Mouse (Mus musculus) heart, postnatal 36 days (tissue): Measurements from ENCODE around the gene Cx3cl1. TPM values are rescaled to one million over a fixed set of nuclear protein-coding genes. Genes with fewer than 3 reads are reported as not detected.

Experiments used
- DNase-seq, 2 experiments: peaks; one replicate each; pipeline ENCODE4 v3.0.0; 2021 to 2022
- intact Hi-C: fragments of 180-260 bp; cut with DNase I; formaldehyde crosslinking; loops from one replicate; pipeline ENCODE4 v1.15.1; 2025
- total RNA-seq, 2 experiments: library from RNA; stranded (reverse); gene quantifications; 2 replicates each; pipeline ENCODE4 v1.2.3; 2021

The Cx3cl1 gene
- total RNA-seq, 2 experiments from 2014 or later, result 2.9 to 4.4 TPM

GRCm38 (mm10) chr8:94800278-94800968 is 28.6 kb downstream of the Cx3cl1 start:
- intact Hi-C loops, result no loop called here
- no peak for DNase-seq

- DNase-seq, result no peak
- intact Hi-C loops, result no loop called here
Measured at GRCm38 (mm10) chr8:94801293-94802095, 29.7 kb downstream of the Cx3cl1 start.

- no peak for DNase-seq
- intact Hi-C loops, result no loop called here
Measured at GRCm38 (mm10) chr8:94802375-94802774, 30.6 kb downstream of the Cx3cl1 start.

GRCm38 (mm10) chr8:94803551-94803950 is 31.7 kb downstream of the Cx3cl1 start:
- DNase-seq, result no peak
- intact Hi-C loops, result no loop called here

- intact Hi-C loops, result no loop called here
- DNase-seq, result no peak
Measured at GRCm38 (mm10) chr8:94804546-94805340, 32.9 kb downstream of the Cx3cl1 start.

- DNase-seq, result no peak
- intact Hi-C loops, result no loop called here
Measured at GRCm38 (mm10) chr8:94805811-94806210, 34.0 kb downstream of the Cx3cl1 start.

- DNase-seq, result no peak
- intact Hi-C loops, result no loop called here
Measured at GRCm38 (mm10) chr8:94807506-94807905, 35.7 kb downstream of the Cx3cl1 start.

- DNase-seq, result no peak
- intact Hi-C loops, result no loop called here
Measured at GRCm38 (mm10) chr8:94808372-94808771, 36.6 kb downstream of the Cx3cl1 start.

- intact Hi-C loops, result loop anchor here (5.0 kb wide), 1 partner anchor 278 kb away; the partner anchor contains the start of gene Cpne2
- DNase-seq, result no peak
Measured at GRCm38 (mm10) chr8:94810153-94810552, 38.3 kb downstream of the Cx3cl1 start, which contains the start of gene Ccl17. Gene Ccl17, plus strand, starts transcription at chr8:94810453.

- intact Hi-C loops, result loop anchor here (5.0 kb wide), 1 partner anchor 279 kb away; the partner anchor contains the start of gene Cpne2
- DNase-seq, result no peak
Measured at GRCm38 (mm10) chr8:94810855-94811254, 39.0 kb downstream of the Cx3cl1 start.

- intact Hi-C loops, result loop anchor here (1.0 to 5.0 kb wide), 4 partner anchors 27 to 279 kb away; partner anchors contain the start of gene Cpne2
- no peak for DNase-seq
Measured at GRCm38 (mm10) chr8:94811654-94812053, 39.8 kb downstream of the Cx3cl1 start.

GRCm38 (mm10) chr8:94812645-94813098 is 40.9 kb downstream of the Cx3cl1 start:
- peak; percentile 89 to 91 for DNase-seq
- intact Hi-C loops, result loop anchor here (1.0 to 5.0 kb wide), 4 partner anchors 28 to 280 kb away; partner anchors contain the start of gene Cpne2

GRCm38 (mm10) chr8:94814556-94814955 is 42.7 kb downstream of the Cx3cl1 start:
- no peak for DNase-seq
- intact Hi-C loops, result loop anchor here (2.0 to 5.0 kb wide), 2 partner anchors 94 to 282 kb away; partner anchors contain the start of gene Cpne2

- intact Hi-C loops, result no loop called here
- DNase-seq, result no peak
Measured at GRCm38 (mm10) chr8:94817933-94818332, 46.1 kb downstream of the Cx3cl1 start.

- intact Hi-C loops, result no loop called here
Measured at GRCm38 (mm10) chr8:94819671-94820179, 47.9 kb downstream of the Cx3cl1 start.

GRCm38 (mm10) chr8:94820553-94820952 is 48.7 kb downstream of the Cx3cl1 start:
- DNase-seq, result no peak
- intact Hi-C loops, result no loop called here

More at GRCm38 (mm10) chr8:94819671-94820179, 47.9 kb downstream of the Cx3cl1 start:
- no peak for DNase-seq

GRCm38 (mm10) chr8:94821381-94821780 is 49.6 kb downstream of the Cx3cl1 start:
- DNase-seq, result no peak
- intact Hi-C loops, result no loop called here

GRCm38 (mm10) chr8:94822637-94823560 is 51.1 kb downstream of the Cx3cl1 start:
- peak; percentile 64 to 71 for DNase-seq
- intact Hi-C loops, result loop anchor here (2.0 kb wide), 1 partner anchor 86 kb away; no protein-coding TSS in a partner anchor

GRCm38 (mm10) chr8:94825170-94825569 is 53.4 kb downstream of the Cx3cl1 start:
- DNase-seq, result no peak
- intact Hi-C loops, result no loop called here
